Mouse (Mus musculus) CH12.LX (cell line): ENCODE data around the gene Cdk2.

Source experiments
- JUN ChIP-seq: IDR thresholded peaks from 2 replicates; pipeline ENCODE4 v1.6.1; 2011; ENCODE audit warnings: low read depth, mild to moderate bottlenecking, low read length, improper control_type of control experiment, moderate library complexity; ENCODE audit not compliant: insufficient read depth
- SIN3A ChIP-seq: IDR thresholded peaks from 2 replicates; pipeline ENCODE4 v1.6.1; 2012; ENCODE audit warnings: low read length, improper control_type of control experiment, inconsistent platforms

- no peak for TF ChIP-seq JUN
- TF ChIP-seq SIN3A: peak; percentile 29; the same call in 1 of the 2 replicates
These were observed 32.6 kb upstream of the Cdk2 start for GRCm38 (mm10) chr10:128737435-128737834.
